Mouse (Mus musculus) CD4-positive, CD25-positive, alpha-beta regulatory T cell (primary cell): ENCODE measurements around the gene A830018L16Rik. TPM values are rescaled to one million over a fixed set of nuclear protein-coding genes. Genes with fewer than 3 reads are reported as not detected.

Experiments used
- polyA plus RNA-seq: library from polyadenylated mRNA; unstranded; fragments of 100-300 nt; shearing (Covaris generic); gene quantifications from one replicate; pipeline ENCODE4 v1.2.1, GENCODE M21; 2017

Gene A830018L16Rik
- 0.10 TPM for polyA plus RNA-seq

GRCm38 (mm10) chr1:11413894-11414556 lies at the start of gene A830018L16Rik:
A830018L16Rik (plus strand) TSS chr1:11414105.

